7 mouse cellular contexts compared by ENCODE assay signal in the genomic region with DNA sequence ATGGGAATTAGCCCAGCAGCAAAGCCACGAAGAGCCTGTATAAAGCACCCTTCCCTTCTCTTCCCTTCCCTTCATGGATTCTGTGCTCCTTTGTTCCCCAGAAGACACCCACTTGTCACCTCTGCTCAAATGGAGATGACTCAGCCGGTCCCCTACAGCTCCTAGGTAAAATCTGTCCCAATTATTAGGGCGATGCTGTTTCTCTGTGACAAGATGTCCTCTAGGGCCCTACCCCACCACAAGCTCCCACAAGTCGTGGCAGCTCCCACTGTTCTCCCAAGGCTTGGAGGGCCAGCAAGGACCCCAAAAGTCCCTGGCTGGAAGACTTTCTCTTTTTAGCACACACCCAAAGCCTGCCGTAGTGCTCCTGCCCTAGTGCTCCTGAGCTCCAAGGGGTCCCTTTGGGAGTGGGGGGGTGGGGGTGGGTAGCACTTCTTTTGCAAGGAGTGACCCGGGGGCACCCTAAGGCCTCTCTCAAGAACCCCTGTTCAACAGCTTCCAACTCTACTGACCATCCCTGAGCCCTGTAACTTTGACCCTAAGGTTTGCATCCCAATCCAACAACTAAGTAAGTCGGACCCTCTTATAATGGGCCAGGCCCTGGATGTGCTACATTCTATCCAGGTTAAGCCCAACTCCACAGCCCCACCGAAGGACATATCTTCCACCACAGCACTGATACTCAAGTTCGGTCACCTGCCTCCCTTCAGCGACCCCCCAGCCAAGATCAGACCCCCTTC. TPM values are rescaled to one million over a fixed set of nuclear protein-coding genes. Genes with fewer than 3 reads are reported as not detected.
DNase-seq lines count a peak whose midpoint lies in the region; ATAC-seq and TF ChIP-seq lines count a peak whose summit lies in the region.

No protein-coding gene starts in this region.

- H3K4me3 ChIP-seq in thymus, adult 2 months (ENCODE audit: control insufficient read depth, insufficient read depth, low read length), result peak overlapping the region; percentile 78
- peak overlapping the region; percentile 78 for H3K4me3 ChIP-seq in embryonic facial prominence, embryonic 14.5 days (ENCODE audit: low read depth, low read length)
- H3K4me3 ChIP-seq in intestine, embryonic 14.5 days (ENCODE audit: low read depth, low read length), result peak overlapping the region; percentile 89
- H3K4me3 ChIP-seq in neural tube, embryonic 12.5 days, result peak overlapping the region; percentile 77

- peak; percentile 23 for ATAC-seq in embryonic facial prominence, embryonic 14.5 days (ENCODE audit: low read depth)
- peak; percentile 29 for ATAC-seq in intestine, embryonic 14.5 days (replicated peaks; ENCODE audit: low FRiP score, low TSS enrichment, low read depth)
- ATAC-seq in neural tube, embryonic 12.5 days (ENCODE audit: low FRiP score, low read depth), result peak; percentile 46
- no peak for ATAC-seq in monocyte, adult 5-6 weeks (replicated peaks; ENCODE audit: insufficient number of reproducible peaks, low FRiP score, low TSS enrichment, poor library complexity, severe bottlenecking)

- no peaks in the 10 kb centered on the region for H3K9me3 ChIP-seq in embryonic facial prominence, embryonic 14.5 days (ENCODE audit: control insufficient read depth, low read length)
- no peaks in the 10 kb centered on the region for H3K9me3 ChIP-seq in intestine, embryonic 14.5 days (ENCODE audit: control insufficient read depth, low read length)
- no peaks in the 10 kb centered on the region for H3K9me3 ChIP-seq in neural tube, embryonic 12.5 days

- H3K4me1 ChIP-seq in thymus, adult 2 months (replicated peaks; ENCODE audit: control insufficient read depth, insufficient read depth, low read length), result peaks cover 27% of the 10 kb centered on the region
- H3K4me1 ChIP-seq in embryonic facial prominence, embryonic 14.5 days (ENCODE audit: control insufficient read depth, insufficient read depth, low read length), result peaks cover 22% of the 10 kb centered on the region
- H3K4me1 ChIP-seq in intestine, embryonic 14.5 days (replicated peaks; ENCODE audit: control insufficient read depth, insufficient read depth, low read length), result peaks cover 21% of the 10 kb centered on the region
- H3K4me1 ChIP-seq in neural tube, embryonic 12.5 days, result peaks cover 22% of the 10 kb centered on the region

- 23% methylated on average over 10 of the region's 10 CpGs for WGBS in thymus, adult 2 months
- WGBS in embryonic facial prominence, embryonic 14.5 days, result 31% methylated on average over 10 of the region's 10 CpGs
- WGBS in intestine, embryonic 14.5 days, result 16% methylated on average over 10 of the region's 10 CpGs
- 23% methylated on average over 10 of the region's 10 CpGs for WGBS in neural tube, embryonic 12.5 days

- DNase-seq in thymus, adult 2 months, result no peak
- no peak for DNase-seq in thymus, postnatal 0 days (ENCODE audit: low spot score)
- DNase-seq in embryonic facial prominence, embryonic 14.5 days (ENCODE audit: low spot score), result no peak
- peak; percentile 69 for DNase-seq in intestine, embryonic 14.5 days (ENCODE audit: low spot score)
- no peak for DNase-seq in c-Kit-positive CD71-positive TER-119-positive erythroid progenitor cells, embryonic 14.5 days (ENCODE audit: low spot score)

- no peak for TF ChIP-seq CTCF in thymus, adult 2 months (IDR thresholded peaks at IDR 0.05; ENCODE audit: borderline replicate concordance, control insufficient read depth, extremely low read depth, insufficient read depth, low read length, poor library complexity)

- no peaks in the 10 kb centered on the region for H3K27me3 ChIP-seq in thymus, adult 2 months (ENCODE audit: control insufficient read depth, insufficient read depth, low read length)
- H3K27me3 ChIP-seq in embryonic facial prominence, embryonic 14.5 days (replicated peaks; ENCODE audit: control insufficient read depth, insufficient read depth, low read length), result no peaks in the 10 kb centered on the region
- H3K27me3 ChIP-seq in intestine, embryonic 14.5 days (replicated peaks; ENCODE audit: control insufficient read depth, insufficient read depth, low read length), result no peaks in the 10 kb centered on the region
- H3K27me3 ChIP-seq in neural tube, embryonic 12.5 days (replicated peaks), result no peaks in the 10 kb centered on the region

- 0 out of 2 replicates have a peak overlapping the region, but pooled peaks have one; percentile 9 for H3K27ac ChIP-seq in thymus, adult 2 months (ENCODE audit: control insufficient read depth, insufficient read depth, low read length)
- peak overlapping the region; percentile 49 for H3K27ac ChIP-seq in embryonic facial prominence, embryonic 14.5 days (replicated peaks; ENCODE audit: low read depth, low read length)
- H3K27ac ChIP-seq in intestine, embryonic 14.5 days (ENCODE audit: low read depth), result 0 out of 2 replicates have a peak overlapping the region, but pooled peaks have one; percentile 30
- H3K27ac ChIP-seq in neural tube, embryonic 12.5 days, result no peak overlapping the region

- peak overlapping the region; percentile 82 for H3K9ac ChIP-seq in embryonic facial prominence, embryonic 14.5 days (ENCODE audit: low read depth, low read length)
- peak overlapping the region; percentile 82 for H3K9ac ChIP-seq in intestine, embryonic 14.5 days (ENCODE audit: low read length)
- peak overlapping the region; percentile 80 for H3K9ac ChIP-seq in neural tube, embryonic 12.5 days

- peak overlapping the region; percentile 76 for H3K4me2 ChIP-seq in embryonic facial prominence, embryonic 14.5 days (ENCODE audit: low read depth, low read length)
- H3K4me2 ChIP-seq in intestine, embryonic 14.5 days (ENCODE audit: low read length), result peak overlapping the region; percentile 91
- H3K4me2 ChIP-seq in neural tube, embryonic 12.5 days (replicated peaks), result peak overlapping the region; percentile 83

- no peaks in the 10 kb centered on the region for H3K36me3 ChIP-seq in thymus, adult 2 months (ENCODE audit: control insufficient read depth, insufficient read depth, low read length)
- H3K36me3 ChIP-seq in embryonic facial prominence, embryonic 14.5 days (ENCODE audit: control insufficient read depth, insufficient read depth, low read length), result peaks cover 9% of the 10 kb centered on the region; the same call in 1 of the 2 replicates
- peaks cover 23% of the 10 kb centered on the region for H3K36me3 ChIP-seq in intestine, embryonic 14.5 days (ENCODE audit: control insufficient read depth, insufficient read depth, low read length)
- H3K36me3 ChIP-seq in neural tube, embryonic 12.5 days, result peaks cover 11% of the 10 kb centered on the region

- no peak for TF ChIP-seq POLR2A in thymus, adult 2 months (IDR thresholded peaks at IDR 0.05; ENCODE audit: control insufficient read depth, extremely low read depth, insufficient read depth, low read length, poor library complexity)

RNA-seq across cellular contexts. Expression of a gene that starts 0.5 kb away (rescaled TPM):
- polyA plus RNA-seq in thymus, adult 2 months (2012; rRNA removed), result 10.6 and 10.7 TPM in 2 replicates
- polyA plus RNA-seq in thymus, postnatal 0 days (2015; fragmentation: Nextera tagmentation; extraction: Ambion mirVana), result 11.3 and 12.3 TPM in 2 replicates
- 14.7 TPM in 2 replicates for polyA plus RNA-seq in embryonic facial prominence, embryonic 14.5 days (2014; fragmentation: Nextera tagmentation; extraction: Ambion mirVana)
- polyA plus RNA-seq in intestine, embryonic 14.5 days (2014; fragmentation: Nextera tagmentation; extraction: Ambion mirVana), result 17.0 and 17.4 TPM in 2 replicates
- polyA plus RNA-seq in neural tube, embryonic 12.5 days (2016; fragmentation: Nextera tagmentation; extraction: Ambion mirVana), result 20.5 and 24.8 TPM in 2 replicates
- 9.3 to 21.9 TPM (median 18.1 TPM) in 3 replicates for total RNA-seq in monocyte, adult 5-6 weeks (2017)

RNA-seq across cellular contexts. Expression of a gene that starts 1.0 kb away (rescaled TPM):
- 104 and 108 TPM in 2 replicates for polyA plus RNA-seq in thymus, adult 2 months (2012; rRNA removed)
- polyA plus RNA-seq in thymus, postnatal 0 days (2015; fragmentation: Nextera tagmentation; extraction: Ambion mirVana), result 73.8 and 83.6 TPM in 2 replicates
- 85.4 and 86.4 TPM in 2 replicates for polyA plus RNA-seq in embryonic facial prominence, embryonic 14.5 days (2014; fragmentation: Nextera tagmentation; extraction: Ambion mirVana)
- 95.4 and 95.6 TPM in 2 replicates for polyA plus RNA-seq in intestine, embryonic 14.5 days (2014; fragmentation: Nextera tagmentation; extraction: Ambion mirVana)
- 68.6 and 70.9 TPM in 2 replicates for polyA plus RNA-seq in neural tube, embryonic 12.5 days (2016; fragmentation: Nextera tagmentation; extraction: Ambion mirVana)
- 11.3 to 19.0 TPM (median 15.8 TPM) in 3 replicates for total RNA-seq in monocyte, adult 5-6 weeks (2017)
